Mouse (Mus musculus) intestine, postnatal 0 days (tissue): ENCODE measurements around the gene Sdhaf1. TPM values are rescaled to one million over a fixed set of nuclear protein-coding genes. Genes with fewer than 3 reads are reported as not detected.

ENCODE experiments used
- ATAC-seq: fragments of 200-750 bp; cut with Nextera tagmentation; 2 replicates; pipeline ENCODE4 v1.8.0; 2017; ENCODE audit warnings: mild to moderate bottlenecking, moderate TSS enrichment, moderate library complexity
- H3K27ac ChIP-seq: fragments of 300-500 bp; sonication (generic); 2 replicates; pipeline ENCODE4 v1.5.1; 2014; ENCODE audit warnings: mild to moderate bottlenecking, low read depth, low read length, moderate library complexity
- H3K27me3 ChIP-seq: fragments of 300-500 bp; sonication (generic); replicated peaks from 2 replicates; pipeline ENCODE4 v1.6.1; 2014; ENCODE audit warnings: low read length, mixed read lengths; ENCODE audit not compliant: control insufficient read depth, insufficient read depth
- H3K36me3 ChIP-seq: fragments of 300-500 bp; sonication (generic); 2 replicates; pipeline ENCODE4 v1.6.1; 2014; ENCODE audit warnings: mild to moderate bottlenecking, moderate library complexity; ENCODE audit not compliant: control insufficient read depth, insufficient read depth
- H3K4me1 ChIP-seq: fragments of 300-500 bp; sonication (generic); replicated peaks from 2 replicates; pipeline ENCODE4 v1.6.1; 2014; ENCODE audit warnings: antibody characterized with exemption, low read length, mixed read lengths; ENCODE audit not compliant: control insufficient read depth, insufficient read depth
- H3K4me2 ChIP-seq: fragments of 300-500 bp; sonication (generic); replicated peaks from 2 replicates; pipeline ENCODE4 v1.6.1; 2014; ENCODE audit warnings: low read depth, mild to moderate bottlenecking, moderate library complexity
- H3K4me3 ChIP-seq: fragments of 300-500 bp; sonication (generic); 2 replicates; pipeline ENCODE4 v1.5.1; 2014; ENCODE audit warnings: low read depth, low read length
- H3K9ac ChIP-seq: fragments of 300-500 bp; sonication (generic); 2 replicates; pipeline ENCODE4 v1.6.1; 2014; ENCODE audit warnings: mild to moderate bottlenecking, low read depth, low read length
- H3K9me3 ChIP-seq: fragments of 300-500 bp; sonication (generic); 2 replicates; pipeline ENCODE4 v1.6.1; 2016; ENCODE audit warnings: mixed run types; ENCODE audit not compliant: control insufficient read depth
- CTCF ChIP-seq: sonication (generic); IDR thresholded peaks from 2 replicates; pipeline ENCODE4 v1.5.1; 2016; ENCODE audit warnings: low read depth, mild to moderate bottlenecking, control low read depth, antibody characterized with exemption, moderate library complexity
- WGBS: fragments of 180-500 bp; shearing (Covaris S2); extraction: QIAGEN DNeasy Blood & Tissue Kit; methylation state at CpG from one replicate; pipeline ENCODE4 v1.1.7; 2014; 5-methylcytosine and 5-hydroxymethylcytosine counted together
- polyA plus RNA-seq: library from polyadenylated mRNA; unstranded; fragments of >200 nt; fragmentation: Nextera tagmentation; extraction: Ambion mirVana; gene quantifications from 2 replicates; pipeline ENCODE4 v1.2.1, GENCODE M21; 2015

The Sdhaf1 gene
- polyA plus RNA-seq, 1 experiment from 2014 or later = 18.3 TPM

GRCm38 (mm10) chr7:30331887-30332286 lies 8.2 kb upstream of the Sdhaf1 start:
- H3K4me3 ChIP-seq = no peak overlapping the region
- H3K27me3 ChIP-seq = peaks cover 18% of the 10 kb centered on the region; the same call in 1 of the 2 replicates
- H3K36me3 ChIP-seq = no peaks in the 10 kb centered on the region
- 9% methylated on average over 13 of the region's 13 CpGs for WGBS
- H3K9ac ChIP-seq = no peak overlapping the region
- H3K9me3 ChIP-seq = no peaks in the 10 kb centered on the region
- H3K4me2 ChIP-seq = no peak overlapping the region; the same call in 1 of the 2 replicates
- peak; percentile 87 for TF ChIP-seq CTCF
- peaks cover 4% of the 10 kb centered on the region; the same call in 1 of the 2 replicates for H3K4me1 ChIP-seq
- peak; percentile 67 for ATAC-seq
- no peak overlapping the region for H3K27ac ChIP-seq

- H3K27me3 ChIP-seq = peaks cover 11% of the 10 kb centered on the region; the same call in 1 of the 2 replicates
- H3K4me2 ChIP-seq = no peak overlapping the region
- no peak for TF ChIP-seq CTCF
- no peak overlapping the region for H3K9ac ChIP-seq
- no peak overlapping the region for H3K4me3 ChIP-seq
- no peak for ATAC-seq
- no peaks in the 10 kb centered on the region for H3K4me1 ChIP-seq
- H3K9me3 ChIP-seq = no peaks in the 10 kb centered on the region
- no peaks in the 10 kb centered on the region for H3K36me3 ChIP-seq
- 56% methylated on average over 10 of the region's 10 CpGs for WGBS
- H3K27ac ChIP-seq = no peak overlapping the region
Observed at GRCm38 (mm10) chr7:30328379-30328778, 4.7 kb upstream of the Sdhaf1 start.

- no peak overlapping the region for H3K9ac ChIP-seq
- 63% methylated on average over 15 of the region's 15 CpGs for WGBS
Observed at GRCm38 (mm10) chr7:30327140-30327539, 3.4 kb upstream of the Sdhaf1 start.

GRCm38 (mm10) chr7:30326427-30326826 lies 2.7 kb upstream of the Sdhaf1 start:
- Histone ChIP-seq H3K4me1 (no peaks in the 10 kb centered on the region; the same call in 1 of the 2 replicates), H3K27me3 (peaks cover 7% of the 10 kb centered on the region; the same call in 1 of the 2 replicates), H3K27ac (no peak overlapping the region), H3K9me3 (no peaks in the 10 kb centered on the region), H3K4me3 (no peak overlapping the region), H3K4me2 (no peak overlapping the region), H3K9ac (no peak overlapping the region), H3K36me3 (no peaks in the 10 kb centered on the region)
- ATAC-seq = no peak
- no peak for TF ChIP-seq CTCF

More at GRCm38 (mm10) chr7:30327140-30327539, 3.4 kb upstream of the Sdhaf1 start:
- Histone ChIP-seq H3K9me3 (no peaks in the 10 kb centered on the region), H3K36me3 (no peaks in the 10 kb centered on the region), H3K4me3 (no peak overlapping the region), H3K4me1 (no peaks in the 10 kb centered on the region; the same call in 1 of the 2 replicates), H3K27ac (no peak overlapping the region), H3K27me3 (peaks cover 11% of the 10 kb centered on the region; the same call in 1 of the 2 replicates), H3K4me2 (no peak overlapping the region)
- no peak for ATAC-seq
- TF ChIP-seq CTCF = no peak

GRCm38 (mm10) chr7:30325364-30325763 lies 1.7 kb upstream of the Sdhaf1 start:
- no peak overlapping the region for H3K9ac ChIP-seq
- H3K36me3 ChIP-seq = no peaks in the 10 kb centered on the region
- H3K4me1 ChIP-seq = no peaks in the 10 kb centered on the region; the same call in 1 of the 2 replicates
- no peak overlapping the region for H3K4me2 ChIP-seq
- H3K27me3 ChIP-seq = no peaks in the 10 kb centered on the region
- 45% methylated on average over 2 of the region's 2 CpGs for WGBS
- ATAC-seq = no peak
- no peaks in the 10 kb centered on the region for H3K9me3 ChIP-seq
- H3K4me3 ChIP-seq = no peak overlapping the region
- H3K27ac ChIP-seq = no peak overlapping the region
- TF ChIP-seq CTCF = peak; percentile 79

GRCm38 (mm10) chr7:30324300-30324944 lies 727 bp upstream of the Sdhaf1 start:
- Histone ChIP-seq H3K4me3 (no peak overlapping the region), H3K9ac (no peak overlapping the region), H3K27ac (no peak overlapping the region), H3K4me1 (no peaks in the 10 kb centered on the region; the same call in 1 of the 2 replicates), H3K9me3 (no peaks in the 10 kb centered on the region), H3K4me2 (no peak overlapping the region), H3K36me3 (no peaks in the 10 kb centered on the region), H3K27me3 (no peaks in the 10 kb centered on the region)
- no peak for ATAC-seq
- TF ChIP-seq CTCF = no peak
- 90% methylated on average over 5 of the region's 5 CpGs for WGBS
